Mouse (Mus musculus): ENCODE measurements at regions not wholly inside any gene's neighbourhood (a gene's known extent, or its start where the extent isn't known, plus 50 kb on each side); places are given as distances from the start of the nearest gene placed in this dataset.
A peak's percentile ranks its signal among the peaks of the same experiment; 100 is the strongest.

DNA sequence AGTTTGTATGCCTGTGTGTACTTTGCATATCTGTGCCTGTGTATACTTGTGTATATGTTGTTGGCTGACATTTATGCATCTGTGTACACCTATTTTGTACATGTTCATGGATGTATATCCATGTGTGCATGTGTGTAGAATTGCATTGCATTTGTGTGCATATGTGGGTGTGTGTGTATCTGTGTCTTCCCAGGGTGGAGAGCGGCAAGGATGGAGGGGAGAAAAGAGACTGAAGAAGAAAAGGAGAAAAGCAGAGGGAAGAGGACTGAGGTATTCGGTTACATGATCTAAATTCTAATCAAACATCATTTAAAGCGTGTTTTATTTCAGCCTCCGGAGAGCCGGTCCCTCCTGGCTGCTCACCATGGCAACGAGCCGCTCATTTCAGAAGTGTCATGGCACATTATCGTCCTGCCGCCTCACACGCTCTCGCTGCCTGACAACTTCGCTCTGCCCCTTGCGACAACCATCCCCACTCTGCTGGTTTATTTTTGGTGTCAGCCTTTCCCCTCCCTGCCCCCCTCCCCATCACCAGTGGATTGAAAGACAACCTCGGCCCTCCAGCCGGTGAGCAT, 58.6 kb downstream of the Mrm1 start:
- DNase-seq (ENCODE audit: low spot score in 2 of 2) = no peak

DNA sequence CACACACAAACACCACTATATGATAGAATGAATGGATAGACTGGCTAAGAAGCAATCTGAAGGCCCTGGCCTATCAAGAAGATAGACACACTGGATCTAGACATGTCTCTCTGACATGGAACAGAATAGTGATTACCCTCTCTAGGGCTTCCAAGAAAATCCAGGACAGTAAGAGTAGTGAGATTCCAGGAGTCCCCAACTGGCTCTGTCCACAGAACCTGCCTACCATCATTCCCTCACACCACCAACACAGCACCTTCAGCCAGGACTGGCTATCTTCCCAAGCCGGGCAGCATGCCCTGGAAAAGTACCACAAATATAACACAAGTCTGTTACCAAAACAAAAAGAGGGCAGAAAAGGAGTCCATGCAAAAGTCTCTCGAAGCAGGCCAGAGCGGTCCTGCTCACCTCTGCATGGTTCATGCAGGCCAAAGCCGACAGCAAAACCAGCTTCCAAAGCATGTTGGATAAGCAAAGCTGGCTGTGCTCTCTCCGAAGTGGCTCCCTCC, 59.8 kb downstream of the Mrm1 start:
- peak in 1 of 2 experiments; percentile 35 for DNase-seq (ENCODE audit: low spot score in 2 of 2)

DNA sequence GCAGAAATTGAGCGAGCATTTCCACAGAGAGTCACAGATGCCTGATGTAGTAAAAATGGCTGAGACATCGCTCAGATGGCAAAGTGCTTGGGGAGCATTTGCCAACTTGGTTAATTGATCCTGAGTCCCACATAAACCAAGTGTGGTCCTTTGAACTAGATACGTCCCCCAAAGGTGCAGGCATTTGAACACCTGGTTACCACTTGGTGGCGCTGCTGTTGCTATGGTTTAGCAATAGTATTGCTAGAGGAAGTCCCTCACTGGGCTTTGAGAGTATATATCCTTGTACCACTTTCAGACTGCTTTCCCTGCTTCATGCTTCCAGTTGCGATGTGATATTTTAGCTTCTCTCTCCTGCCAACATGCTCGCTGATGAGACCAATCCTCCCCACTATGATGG, 67.3 kb downstream of the Mrm1 start:
- DNase-seq (ENCODE audit: low spot score in 2 of 2) = no peak

DNA sequence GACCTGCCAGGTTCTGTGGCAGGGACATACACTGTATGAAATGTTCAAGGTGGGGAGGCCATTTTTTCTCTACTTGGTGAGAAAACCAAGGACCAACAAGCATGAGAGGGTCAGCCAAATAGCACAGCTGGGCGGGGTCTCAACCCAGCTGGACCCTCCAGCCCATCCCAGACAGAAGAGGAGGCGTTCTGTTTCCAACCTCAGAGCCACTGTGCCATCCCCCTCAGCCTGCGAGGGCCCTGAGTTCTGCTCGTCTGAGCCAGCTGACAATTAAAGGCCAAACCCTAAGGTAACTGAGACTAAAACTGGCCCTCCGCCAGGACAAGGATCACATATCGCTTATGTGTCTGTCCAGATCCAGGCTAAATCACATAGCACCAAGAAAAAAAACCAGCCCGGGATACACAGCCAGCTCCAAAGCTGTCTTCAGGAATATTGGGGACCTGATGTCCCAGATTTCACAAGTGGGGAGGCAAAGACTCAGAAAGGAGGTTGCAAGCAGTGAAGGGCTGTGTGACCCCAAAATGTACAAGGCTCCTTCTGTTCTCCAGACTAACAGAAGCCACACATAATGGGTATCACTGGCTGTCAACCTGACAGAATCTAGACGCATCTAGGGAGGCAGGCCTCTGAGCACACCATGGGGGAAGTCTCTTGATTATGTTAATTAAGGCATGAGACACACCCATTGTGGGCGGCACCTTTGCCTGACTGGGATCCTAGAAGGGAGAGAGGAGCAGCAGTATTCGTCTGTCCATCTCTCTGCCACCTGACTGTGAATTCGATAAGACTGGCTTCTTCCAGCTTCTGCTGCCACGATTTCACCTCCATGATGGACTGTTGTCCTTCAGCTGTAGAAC, 69.6 kb downstream of the Mrm1 start:
- DNase-seq (ENCODE audit: low spot score in 2 of 2) = no peak

DNA sequence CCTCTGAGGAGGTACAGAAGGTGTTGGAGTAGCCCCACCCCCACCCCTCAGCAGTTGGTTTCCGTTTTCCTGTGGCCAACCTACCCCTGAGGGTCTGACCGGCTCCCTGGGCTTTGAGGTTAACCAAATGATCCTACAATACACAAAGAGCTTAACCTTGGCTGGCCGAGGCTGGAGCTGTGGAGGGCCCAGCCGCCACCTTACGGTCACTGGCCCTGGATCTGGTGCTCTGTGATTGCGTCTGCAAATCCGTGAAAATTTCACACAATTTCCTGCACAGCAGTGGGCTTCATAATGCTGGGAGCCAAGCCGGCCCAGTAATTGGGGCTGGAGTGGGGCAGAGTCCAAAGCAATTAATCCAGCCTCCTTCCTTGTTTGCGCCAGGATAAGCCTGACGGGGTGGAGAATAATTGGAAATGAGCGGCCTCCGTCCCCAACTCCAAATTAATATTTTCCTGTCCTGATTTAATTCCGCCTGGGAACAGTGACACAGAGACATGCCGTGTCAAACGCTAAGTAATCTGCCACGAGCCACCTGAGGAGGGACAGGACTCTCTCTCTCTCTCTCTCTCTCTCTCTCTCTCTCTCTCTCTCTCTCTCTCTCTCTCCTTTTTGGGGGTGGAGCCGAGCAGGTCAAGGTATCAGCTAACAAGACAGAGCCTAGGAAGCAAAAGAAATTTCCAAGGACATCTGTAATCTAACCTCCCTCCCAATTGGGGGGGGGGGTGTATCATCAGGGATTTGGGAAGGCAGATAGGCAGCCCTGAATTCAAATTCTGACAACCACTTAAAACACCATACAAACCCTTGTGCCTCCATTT, 80.3 kb downstream of the Mrm1 start:
- DNase-seq (ENCODE audit: low spot score in 2 of 2) = no peak

DNA sequence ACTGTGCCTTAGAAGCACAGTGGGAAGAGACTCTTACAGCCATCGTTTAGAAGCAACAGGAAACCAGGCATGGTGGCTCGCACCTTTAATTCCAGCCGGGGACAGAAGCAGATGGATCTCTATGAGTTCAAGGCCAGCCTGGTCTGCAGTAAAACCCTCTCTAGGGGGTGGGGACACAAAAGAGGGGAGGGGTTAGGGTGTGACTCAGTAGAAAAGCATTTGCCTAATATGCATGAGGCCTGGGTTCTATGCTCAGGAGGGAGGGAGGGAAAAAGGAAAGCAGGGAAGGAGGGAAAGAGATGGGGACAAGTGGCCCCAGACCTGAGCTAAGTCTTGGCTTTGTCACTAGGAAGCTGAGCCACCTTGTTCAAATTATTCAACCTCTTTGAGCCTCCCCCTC, 81.2 kb downstream of the Mrm1 start:
- no peak for DNase-seq (ENCODE audit: low spot score in 2 of 2)

DNA sequence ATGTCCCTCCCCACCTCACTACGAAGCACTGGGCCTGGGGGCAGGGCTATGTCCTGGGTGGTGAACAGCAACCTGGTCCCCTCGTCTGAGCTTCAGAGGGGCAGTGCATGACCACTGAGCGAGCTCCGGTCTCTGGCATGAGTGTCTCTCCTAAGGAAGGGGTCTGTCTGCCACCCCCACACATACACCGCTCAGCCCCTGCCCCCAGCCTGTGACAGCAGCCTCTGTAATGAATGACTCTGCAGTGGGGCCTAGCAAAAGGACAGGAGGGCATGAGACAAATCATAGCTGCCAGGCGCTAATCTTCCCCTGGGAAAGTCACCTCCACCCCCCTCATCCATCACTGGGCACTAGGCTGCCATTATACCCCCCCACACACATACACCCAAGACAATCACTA, 87.4 kb downstream of the Mrm1 start:
- DNase-seq (ENCODE audit: low spot score in 2 of 2) = no peak

DNA sequence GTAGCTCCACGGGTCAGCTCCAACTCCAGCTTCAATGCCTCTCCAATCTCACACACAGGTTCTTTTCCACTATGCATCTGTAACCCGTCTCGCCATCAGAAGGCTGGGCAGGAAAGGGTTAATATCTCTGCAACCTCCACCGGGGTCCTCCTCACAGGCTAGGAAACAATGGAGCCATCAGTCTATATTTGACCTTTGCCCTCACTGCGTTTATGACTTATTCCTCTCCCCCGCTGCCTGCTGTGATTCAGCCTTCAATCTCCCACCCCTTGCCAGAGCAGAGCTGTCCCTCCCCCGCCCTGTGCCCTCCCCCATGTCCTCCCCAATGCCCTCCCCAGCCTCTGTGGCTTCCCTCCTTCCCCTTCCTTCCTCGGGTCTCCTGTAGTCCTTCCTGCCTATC, 89.1 kb downstream of the Mrm1 start:
- no peak for DNase-seq (ENCODE audit: low spot score in 2 of 2)

DNA sequence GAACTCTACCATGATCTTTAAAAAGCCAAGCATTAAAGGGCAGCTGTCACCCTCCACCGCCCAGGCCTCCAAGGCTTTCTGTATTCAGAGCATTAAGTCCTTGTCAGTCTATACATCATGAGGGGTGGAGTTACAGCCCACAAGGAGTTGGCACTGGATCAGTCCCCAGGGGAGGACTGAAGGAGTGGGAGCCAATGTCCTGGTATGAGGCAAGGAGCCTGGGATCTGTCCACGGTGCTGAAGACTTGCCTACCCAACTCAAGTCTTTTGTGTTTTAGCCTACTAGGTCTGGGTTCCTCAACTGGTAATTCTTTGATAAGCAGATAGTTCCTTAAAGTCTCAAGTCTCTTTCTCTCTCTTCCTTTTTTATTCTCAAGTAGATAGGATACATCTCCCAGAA, 90.1 kb downstream of the Mrm1 start:
- peak in 1 of 2 experiments; percentile 4 for DNase-seq (ENCODE audit: low spot score in 2 of 2)

DNA sequence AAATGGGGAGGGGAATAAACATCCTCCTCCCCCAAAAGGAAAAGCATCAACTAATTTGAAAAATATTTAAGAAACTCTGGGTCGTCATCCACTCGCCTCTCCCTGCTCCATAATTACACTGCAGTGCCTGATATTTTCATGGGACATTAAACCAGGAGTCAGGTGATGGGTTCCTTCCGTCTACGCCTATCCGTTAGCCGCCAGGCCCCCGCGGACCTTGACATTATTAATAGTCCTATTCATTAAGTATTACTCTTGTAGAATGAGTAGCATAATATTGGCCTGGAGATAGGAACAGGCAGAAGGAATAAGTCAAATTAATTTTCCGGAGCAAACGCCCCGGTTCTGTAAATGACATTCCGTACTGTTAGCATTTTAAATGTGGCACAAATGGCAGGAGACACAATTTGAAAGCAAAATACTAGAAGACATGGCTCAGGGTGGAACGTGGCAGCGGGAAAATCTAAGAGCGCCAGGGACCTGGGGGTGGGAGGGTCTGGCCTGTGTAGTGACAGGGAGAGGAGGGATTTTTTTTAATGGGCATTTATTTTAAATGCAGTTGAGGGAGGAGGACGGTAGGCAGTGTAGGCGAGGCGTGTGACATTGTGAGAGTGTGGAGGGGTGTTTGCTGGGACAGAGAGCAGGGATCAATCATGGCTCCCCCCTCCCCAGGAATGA, 93.2 kb downstream of the Mrm1 start:
- no peak for DNase-seq (ENCODE audit: low spot score in 2 of 2)

DNA sequence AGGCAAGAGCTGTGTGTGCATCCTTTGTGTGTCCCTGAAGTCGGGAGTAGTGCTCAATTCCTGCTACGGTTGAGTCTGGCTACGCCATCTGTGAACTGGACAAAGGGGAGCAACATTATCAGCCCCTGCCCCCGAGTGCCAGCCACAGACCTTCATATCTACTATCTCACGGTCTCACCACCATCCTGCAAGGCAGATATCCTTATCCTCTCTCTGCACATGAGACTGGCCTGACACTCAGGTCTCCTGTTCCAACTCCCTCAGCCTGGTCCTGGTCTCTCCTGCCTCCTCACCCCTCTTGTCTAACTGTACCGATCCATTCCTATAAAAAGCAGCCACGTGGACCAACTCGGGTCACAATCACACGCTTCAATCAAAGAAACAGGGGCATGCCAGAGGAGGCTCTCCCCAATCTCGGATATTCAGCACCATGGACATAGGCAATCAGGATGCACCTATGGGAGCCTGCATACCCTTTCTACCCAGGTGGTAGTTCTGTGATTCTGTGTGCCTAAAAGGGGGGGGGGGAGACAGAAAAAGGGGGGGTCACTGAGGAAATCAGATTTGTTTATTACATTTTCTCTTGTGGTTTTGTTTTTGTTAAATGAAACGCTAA, 94.0 kb downstream of the Mrm1 start:
- DNase-seq (ENCODE audit: low spot score in 2 of 2) = no peak

DNA sequence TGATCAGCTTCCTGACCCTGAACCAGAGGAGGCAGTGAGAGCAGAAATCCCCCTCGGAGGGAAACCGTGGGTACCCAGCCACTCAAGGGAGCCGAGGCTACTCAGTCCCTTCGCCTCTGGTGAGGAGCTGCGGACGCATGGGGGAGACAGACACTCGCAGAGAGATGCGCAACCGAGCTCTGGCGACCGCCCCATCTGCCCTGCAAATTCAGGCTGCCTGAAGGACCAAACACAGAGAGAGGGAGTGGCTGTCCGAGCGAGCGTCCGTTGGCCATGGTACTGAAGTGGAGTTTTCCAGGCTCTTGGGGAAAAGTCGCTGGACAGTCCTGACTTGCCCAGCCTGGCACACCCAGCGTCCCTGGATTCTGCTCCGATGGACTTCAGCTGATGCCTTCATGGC, 95.2 kb downstream of the Mrm1 start:
- peak in 1 of 2 experiments; percentile 2 for DNase-seq (ENCODE audit: low spot score in 2 of 2)

DNA sequence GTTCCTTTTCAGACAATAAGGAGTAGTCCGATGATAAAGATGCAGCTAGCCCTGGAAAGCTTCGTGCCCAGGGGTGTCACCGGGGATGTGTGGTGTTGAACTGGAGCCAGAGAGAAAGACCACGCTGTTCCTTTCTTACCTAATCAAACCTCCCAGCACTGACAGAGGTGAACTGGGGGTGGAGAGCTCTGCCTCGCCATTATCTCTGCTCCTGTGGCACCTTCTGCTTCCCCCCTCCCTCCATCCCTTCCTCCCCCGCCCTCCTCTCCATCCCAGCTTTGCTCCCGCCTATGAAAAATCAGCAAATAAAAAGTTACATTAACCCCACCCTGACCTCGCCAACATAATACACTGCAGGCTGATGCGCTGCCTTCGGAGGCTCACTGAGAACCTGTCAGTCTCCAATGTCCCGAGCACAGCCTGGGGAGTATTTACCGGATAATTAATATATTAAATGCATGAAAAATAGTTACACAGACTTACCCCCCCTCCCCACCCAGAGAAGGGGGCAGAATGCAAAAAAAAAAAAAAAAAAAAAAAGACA, 96.6 kb downstream of the Mrm1 start:
- DNase-seq (ENCODE audit: low spot score in 2 of 2) = no peak

DNA sequence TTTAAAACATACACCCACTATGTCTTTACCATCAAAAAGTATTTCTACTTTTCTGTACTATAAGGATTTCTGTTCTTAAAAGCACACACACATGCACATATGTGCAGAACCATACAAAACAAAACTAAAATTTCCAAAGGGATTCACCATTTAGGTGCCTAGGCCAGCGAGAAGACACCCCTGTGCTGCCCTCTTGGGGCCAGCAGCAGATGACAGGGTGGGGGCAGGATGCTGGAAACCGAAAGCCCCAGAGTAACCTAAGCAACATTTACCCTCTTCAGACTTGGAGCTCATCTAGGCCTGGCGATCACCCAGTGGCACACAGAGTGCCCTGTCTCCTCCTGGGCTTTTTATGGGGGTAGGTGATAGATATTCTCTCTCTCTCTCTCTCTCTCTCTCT, 97.3 kb downstream of the Mrm1 start:
- DNase-seq (ENCODE audit: low spot score in 2 of 2) = no peak

DNA sequence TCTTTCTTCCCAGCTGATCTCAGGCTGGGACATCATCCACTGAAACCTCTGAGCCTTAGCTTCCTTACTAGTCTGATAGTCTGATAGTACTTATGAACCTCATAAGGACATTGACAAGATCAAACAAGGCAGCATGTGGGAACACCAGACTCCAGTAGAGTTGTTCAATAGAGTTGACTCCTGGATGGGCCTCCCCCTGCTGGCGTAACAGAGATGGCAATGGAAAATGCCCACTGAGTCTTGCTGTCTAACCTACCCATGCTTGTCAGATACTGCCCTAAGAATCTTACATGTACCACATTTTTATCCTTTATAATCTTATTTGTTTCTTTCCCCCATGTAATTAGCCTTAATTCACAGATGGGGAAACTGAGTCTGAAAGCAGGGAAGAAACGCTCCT, 98.2 kb downstream of the Mrm1 start:
- no peak for DNase-seq (ENCODE audit: low spot score in 2 of 2)

DNA sequence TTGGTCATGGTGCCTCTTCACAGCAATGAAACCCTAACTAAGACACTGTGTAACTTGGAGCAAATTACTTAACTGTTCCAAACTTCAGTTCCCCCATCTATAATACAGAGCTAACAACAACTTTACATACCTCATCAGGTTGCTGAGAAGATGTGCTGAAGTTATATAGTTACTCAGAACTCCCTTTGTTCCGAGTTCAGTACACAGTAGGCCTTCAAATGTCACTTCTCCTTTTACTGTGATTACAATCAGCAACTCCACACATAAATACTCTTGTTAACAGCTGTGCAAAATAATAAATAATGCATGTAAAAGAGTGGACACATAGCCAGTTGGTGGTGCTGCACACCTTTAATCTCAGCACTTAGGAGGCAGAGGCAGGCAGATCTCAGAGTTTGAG, 99.5 kb downstream of the Mrm1 start:
- DNase-seq (ENCODE audit: low spot score in 2 of 2) = no peak

DNA sequence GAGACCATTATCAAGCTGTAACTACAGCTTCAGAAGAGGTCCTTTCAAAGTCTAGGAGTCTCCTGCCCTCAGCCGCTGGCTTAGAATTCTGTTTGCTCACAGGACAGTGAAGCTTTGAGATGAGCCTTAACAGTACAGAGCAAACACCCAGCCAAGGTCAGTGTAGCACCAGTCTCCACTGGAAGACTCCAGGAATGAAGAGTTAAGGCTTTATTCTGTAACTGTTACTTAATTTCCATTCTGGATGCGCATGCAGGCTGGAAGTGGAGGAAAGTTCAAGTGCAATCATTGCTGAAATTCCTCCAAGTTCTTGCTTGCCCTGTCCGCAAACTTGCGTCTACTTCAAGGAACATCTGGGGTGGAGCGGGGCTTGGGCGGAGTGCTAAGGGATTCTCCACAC, 106.6 kb downstream of the Mrm1 start:
- peak in 1 of 2 experiments; percentile 13 for DNase-seq (ENCODE audit: low spot score in 2 of 2)

DNA sequence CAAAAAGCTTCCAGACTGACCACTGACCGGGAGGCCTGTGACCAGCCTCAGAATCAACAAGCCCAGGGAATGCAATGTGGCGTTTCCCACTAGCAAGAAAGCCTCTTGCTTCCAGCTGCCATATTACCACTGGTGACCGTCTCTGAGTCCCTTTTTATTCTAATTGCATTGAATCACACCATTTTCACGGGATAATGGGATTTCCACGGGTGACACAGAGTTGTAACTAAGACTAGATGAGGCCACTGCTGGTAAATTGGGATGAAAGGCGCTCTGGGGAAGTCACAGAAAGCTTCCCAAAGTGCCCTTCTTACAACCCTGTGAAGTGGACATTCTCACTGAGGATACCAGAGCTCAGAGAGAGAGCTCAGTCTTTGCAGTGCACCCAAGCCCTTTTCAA, 107.4 kb downstream of the Mrm1 start:
- no peak for DNase-seq (ENCODE audit: low spot score in 2 of 2)

DNA sequence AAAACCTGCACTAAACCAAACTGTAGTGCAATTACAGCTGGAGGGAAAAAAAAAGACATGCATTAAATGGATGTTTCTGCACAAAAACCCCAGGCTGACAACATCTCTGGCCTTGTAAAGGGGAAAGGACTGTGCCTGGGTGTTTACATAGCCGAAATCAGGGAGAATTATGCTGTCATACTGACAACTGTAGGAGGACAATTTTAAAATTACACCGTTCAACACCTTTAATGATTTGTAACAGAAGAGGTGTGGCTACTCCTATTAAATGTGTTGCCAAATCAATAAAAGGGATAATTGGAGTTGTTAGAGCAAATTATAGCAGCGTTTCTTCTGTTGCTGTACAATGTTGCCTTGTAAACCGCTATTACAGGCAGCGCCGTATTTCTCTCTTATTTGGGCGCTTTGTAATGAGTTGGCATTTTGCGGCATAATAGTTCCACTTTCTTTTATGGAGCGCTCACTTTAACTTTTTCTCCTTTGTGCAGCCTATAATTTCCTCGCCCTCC, 111.0 kb downstream of the Mrm1 start:
- no peak for DNase-seq (ENCODE audit: low spot score in 2 of 2)

DNA sequence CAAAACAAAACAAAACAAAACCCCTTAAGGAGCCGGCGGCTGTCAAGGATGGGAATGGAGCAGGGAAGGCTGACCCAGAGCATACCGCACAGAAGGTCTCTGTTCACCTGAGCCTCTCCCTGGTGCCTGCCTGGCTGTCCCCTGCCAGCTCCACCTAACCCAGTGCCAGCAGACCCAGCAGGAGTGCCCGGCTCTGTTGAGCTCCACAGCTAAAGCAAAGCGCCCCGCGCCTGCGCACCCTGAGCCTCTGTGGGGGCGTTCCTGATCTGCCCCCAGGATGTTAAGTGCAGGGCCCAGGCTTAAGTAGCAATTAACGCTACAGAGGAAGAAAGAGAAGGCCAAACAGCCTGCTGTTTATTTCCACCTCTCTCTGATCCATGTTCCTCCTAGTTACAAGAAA, 111.5 kb downstream of the Mrm1 start:
- DNase-seq (ENCODE audit: low spot score in 2 of 2) = no peak

DNA sequence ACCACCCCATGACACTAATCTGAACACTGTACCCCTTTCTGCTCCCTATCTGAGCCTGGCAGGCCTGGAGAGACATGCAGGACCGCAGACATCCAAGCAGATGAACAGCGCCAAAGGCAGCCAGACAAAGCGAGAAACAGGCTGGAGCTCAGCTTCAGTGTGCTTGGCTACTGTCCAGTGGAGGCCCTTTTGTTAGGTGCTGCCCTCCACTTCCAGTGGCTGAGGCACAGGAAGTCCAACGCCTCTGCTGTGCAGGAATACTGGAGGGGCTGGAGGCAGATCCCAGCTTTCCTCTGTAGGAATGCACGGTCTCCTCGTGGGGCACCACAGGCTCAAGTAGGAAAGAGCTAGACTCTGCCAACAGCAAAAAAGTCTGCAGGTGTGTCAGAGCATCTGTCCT, 112.6 kb downstream of the Mrm1 start:
- no peak for DNase-seq (ENCODE audit: low spot score in 2 of 2)
